ENCODE assay signal across 10 mouse cellular contexts in genomic region chr7:145026014-145026285, GRCm38 (mm10).
DNase-seq lines count a peak whose midpoint lies in the region; ATAC-seq lines count a peak whose summit lies in the region.
"Had no signal": no experiment of that assay in that cellular context is flagged by ENCODE, and none has a peak within 500 bp of the region (broad histone marks: within the 10 kb centered on the region; RNA-seq: fewer than 3 reads in every experiment).

No protein-coding gene starts in this region.

- ATAC-seq in midbrain, embryonic 14.5 days (ENCODE audit: low FRiP score, low TSS enrichment): no peak

- intact Hi-C loops in heart, postnatal 25 days (cut with DNase I): loop anchor here (2.0 kb wide), 1 partner anchor 85 kb away; no protein-coding TSS in a partner anchor
- intact Hi-C loops in heart, postnatal 10 days (cut with DNase I): loop anchor here (5.0 kb wide), 1 partner anchor 216 kb away; no protein-coding TSS in a partner anchor

- H3K9me3 ChIP-seq in midbrain, embryonic 14.5 days (ENCODE audit: control insufficient read depth, low read length): no peaks in the 10 kb centered on the region
- H3K9me3 ChIP-seq: liver, embryonic 15.5 days had no signal

- no peak overlapping the region for H3K9ac ChIP-seq in midbrain, embryonic 14.5 days (replicated peaks; ENCODE audit: low read length)
- H3K9ac ChIP-seq: liver, embryonic 15.5 days had no signal

- peaks cover 5% of the 10 kb centered on the region; the same call in 1 of the 2 replicates for H3K4me1 ChIP-seq in midbrain, embryonic 14.5 days (ENCODE audit: control insufficient read depth, insufficient read depth, low read length)

- 97% methylated on average over 5 of the region's 5 CpGs for WGBS in midbrain, embryonic 14.5 days

- H3K27ac ChIP-seq in midbrain, embryonic 14.5 days (replicated peaks; ENCODE audit: low read depth, low read length): no peak overlapping the region
- H3K27ac ChIP-seq: liver, embryonic 15.5 days had no signal

- H3K36me3 ChIP-seq in midbrain, embryonic 14.5 days (ENCODE audit: control insufficient read depth, insufficient read depth, low read length): no peaks in the 10 kb centered on the region
- H3K36me3 ChIP-seq: liver, embryonic 15.5 days had no signal

- no peaks in the 10 kb centered on the region for H3K27me3 ChIP-seq in midbrain, embryonic 14.5 days (ENCODE audit: control insufficient read depth, insufficient read depth, low read length)

- DNase-seq in heart, adult 11 months: peak; percentile 98
- no peak for DNase-seq in heart, postnatal 25 days (ENCODE audit: low spot score)
- DNase-seq in adrenal gland, postnatal 36 days: peak; percentile 53 to 63
- peak; percentile 35 to 38 for DNase-seq in heart, postnatal 10 days
- peak; percentile 55 to 82 for DNase-seq in kidney, postnatal 25 days
- DNase-seq in testis, postnatal 14 days (ENCODE audit: low spot score): no peak
- no peak for DNase-seq in midbrain, embryonic 14.5 days
- DNase-seq in cerebellum, postnatal 4 days (ENCODE audit: low spot score in 2 of 2): no peak
- DNase-seq: cerebellum, postnatal 25 days had no signal

- no peak overlapping the region for H3K4me2 ChIP-seq in midbrain, embryonic 14.5 days (ENCODE audit: low read length)
- H3K4me2 ChIP-seq: liver, embryonic 15.5 days had no signal

- H3K4me3 ChIP-seq in midbrain, embryonic 14.5 days (replicated peaks; ENCODE audit: low read depth, low read length): no peak overlapping the region
- H3K4me3 ChIP-seq: liver, embryonic 15.5 days had no signal

Comparison
In these comparisons a context has a peak if more than half of its experiments do, and no peak if none do; other contexts are left out.
1. DNase-seq: peak in heart, adult 11 months (single experiment), adrenal gland, postnatal 36 days (2 of 2), heart, postnatal 10 days (2 of 2) and kidney, postnatal 25 days (2 of 2); none in heart, postnatal 25 days (single experiment), testis, postnatal 14 days (single experiment), midbrain, embryonic 14.5 days (single experiment) and cerebellum, postnatal 4 days (0 of 2).